In the genomic region with DNA sequence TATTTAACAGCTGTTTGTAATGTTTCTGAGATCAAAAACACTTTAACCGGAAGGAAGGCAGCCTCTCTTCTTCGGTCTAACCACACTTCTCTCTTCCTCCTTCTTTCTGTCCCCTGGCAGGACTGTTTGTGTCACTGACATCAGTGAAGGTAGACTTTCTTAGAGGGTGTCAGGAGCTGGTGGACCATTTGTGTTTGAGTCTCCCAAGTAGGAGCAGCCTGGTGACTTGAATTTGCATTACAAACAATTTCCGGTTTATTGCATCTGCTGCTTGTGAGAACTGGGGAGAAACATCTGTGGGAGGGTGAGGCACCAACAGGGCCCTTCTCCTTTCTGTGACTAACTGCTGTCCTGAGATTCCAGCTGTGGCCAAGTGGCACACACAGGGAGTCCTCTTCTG, we compare ENCODE assay signal across 11 mouse cellular contexts. TPM values are rescaled to one million over a fixed set of nuclear protein-coding genes. Genes with fewer than 3 reads are reported as not detected.
DNase-seq lines count a peak whose midpoint lies in the region; ATAC-seq lines count a peak whose summit lies in the region.
"Had no signal": no experiment of that assay in that cellular context is flagged by ENCODE, and none has a peak within 500 bp of the region (broad histone marks: within the 10 kb centered on the region; RNA-seq: fewer than 3 reads in every experiment).

No protein-coding gene starts in this region.

- DNase-seq in A20 (ENCODE audit: low read depth, low spot score) = peak; percentile 80
- DNase-seq in naive thymus-derived CD4-positive, alpha-beta T cell, adult 2 months (ENCODE audit: low read depth) = peak; percentile 90
- no peak for DNase-seq in left cerebral cortex, postnatal 14 days (ENCODE audit: low spot score in 2 of 2)
- DNase-seq in gastrocnemius, postnatal 10 days = no peak
- DNase-seq in heart, postnatal 4 days = no peak
- DNase-seq: cerebellum, adult 11 months; embryo, embryonic 11 days; kidney, postnatal 25 days had no signal

- intact Hi-C loops in left cerebral cortex, postnatal 14 days (cut with DNase I) = no loop called here

- peak; percentile 75 for ATAC-seq in CD4-positive, CD25-positive, alpha-beta regulatory T cell, adult 4 months
- peak; percentile 79 for ATAC-seq in inflammation-experienced regulatory T-cells, adult 6 months
- ATAC-seq: intestine, postnatal 0 days had no signal

RNA-seq across cellular contexts. Expression of a gene that starts 7.6 kb away (rescaled TPM):
- polyA plus RNA-seq in CD4-positive, CD25-positive, alpha-beta regulatory T cell, adult 4 months (2017; shearing (Covaris generic)) = 100 to 1,000 TPM; 208 to 272 TPM
- polyA plus RNA-seq in inflammation-experienced regulatory T-cells, adult 6 months (2017; shearing (Covaris generic)) = 100 to 1,000 TPM; 103 to 195 (median 174) TPM
- total RNA-seq in left cerebral cortex, postnatal 14 days (2021) = 1 to 10 TPM; 6.3 to 8.4 TPM
- 1 to 10 TPM in 1 of 2 experiments, under 1 TPM in 1; 0.28 to 1.1 TPM for total RNA-seq in gastrocnemius, postnatal 10 days (2021)
- 1 to 10 TPM in 1 of 2 experiments, under 1 TPM in 1; 0.67 to 1.1 TPM for total RNA-seq in heart, postnatal 4 days (2021)

Comparison
In these comparisons a context has a peak if more than half of its experiments do, and no peak if none do; other contexts are left out.
1. DNase-seq: peak in A20 (single experiment) and naive thymus-derived CD4-positive, alpha-beta T cell, adult 2 months (single experiment); none in left cerebral cortex, postnatal 14 days (0 of 2), gastrocnemius, postnatal 10 days (single experiment) and heart, postnatal 4 days (single experiment).